Mouse (Mus musculus) liver, postnatal 0 days (tissue): Measurements from ENCODE around the gene Cebpa. TPM values are rescaled to one million over a fixed set of nuclear protein-coding genes. Genes with fewer than 3 reads are reported as not detected.

ENCODE experiments used
- ATAC-seq: fragments of 200-750 bp; cut with Nextera tagmentation; 2 replicates; pipeline ENCODE4 v1.8.0; 2017; ENCODE audit warnings: mild to moderate bottlenecking, moderate library complexity
- DNase-seq: peaks from one replicate; pipeline ENCODE4 v3.0.0-alpha.2; 2016
- H3K27ac ChIP-seq: fragments of 300-500 bp; sonication (generic); 2 replicates; pipeline ENCODE4 v1.5.1; 2014; ENCODE audit warnings: antibody characterized with exemption, moderate library complexity, mild to moderate bottlenecking, low read depth
- H3K27me3 ChIP-seq: fragments of 300-500 bp; sonication (generic); 2 replicates; pipeline ENCODE4 v1.6.1; 2014; ENCODE audit warnings: low read length, control low read depth, mixed read lengths; ENCODE audit not compliant: insufficient read depth
- H3K36me3 ChIP-seq: fragments of 300-500 bp; sonication (generic); replicated peaks from 2 replicates; pipeline ENCODE4 v1.6.1; 2014; ENCODE audit warnings: mild to moderate bottlenecking, control low read depth, low read length, moderate library complexity, mixed read lengths; ENCODE audit not compliant: insufficient read depth
- H3K4me1 ChIP-seq: fragments of 300-500 bp; sonication (generic); 2 replicates; pipeline ENCODE4 v1.6.1; 2014; ENCODE audit warnings: antibody characterized with exemption, mild to moderate bottlenecking, control low read depth; ENCODE audit not compliant: insufficient read depth
- H3K4me2 ChIP-seq: fragments of 300-500 bp; sonication (generic); 2 replicates; pipeline ENCODE4 v1.6.1; 2014; ENCODE audit warnings: low read depth, mild to moderate bottlenecking, low read length, moderate library complexity, mixed read lengths
- H3K4me3 ChIP-seq: fragments of 300-500 bp; sonication (generic); 2 replicates; pipeline ENCODE4 v1.5.1; 2014; ENCODE audit warnings: low read depth, low read length
- H3K9ac ChIP-seq: fragments of 300-500 bp; sonication (generic); replicated peaks from 2 replicates; pipeline ENCODE4 v1.6.1; 2014; ENCODE audit warnings: mild to moderate bottlenecking, moderate library complexity
- H3K9me3 ChIP-seq: fragments of 300-500 bp; sonication (generic); 2 replicates; pipeline ENCODE4 v1.6.1; 2016; ENCODE audit warnings: mild to moderate bottlenecking, control low read depth, low read length, mixed read lengths
- CTCF ChIP-seq: sonication (generic); IDR thresholded peaks from 2 replicates; pipeline ENCODE4 v1.5.1; 2016; ENCODE audit warnings: antibody characterized with exemption, low read depth
- EP300 ChIP-seq: IDR thresholded peaks from 2 replicates; pipeline ENCODE4 v1.6.1; 2016; ENCODE audit warnings: antibody characterized with exemption, low read depth, mild to moderate bottlenecking
- WGBS: fragments of 180-500 bp; shearing (Covaris S2); extraction: QIAGEN DNeasy Blood & Tissue Kit; methylation state at CpG from one replicate; pipeline ENCODE4 v1.1.7; 2014; ENCODE audit not compliant: insufficient replicate concordance; 5-methylcytosine and 5-hydroxymethylcytosine counted together
- polyA plus RNA-seq: library from polyadenylated mRNA; unstranded; fragments of >200 nt; fragmentation: Nextera tagmentation; extraction: Ambion mirVana; gene quantifications from 2 replicates; pipeline ENCODE4 v1.2.1, GENCODE M21; 2015

The Cebpa gene
- polyA plus RNA-seq, 1 experiment from 2014 or later = 20.2 TPM

GRCm38 (mm10) chr7:35117052-35117451 is 2.0 kb upstream of the Cebpa start:
- H3K9me3 ChIP-seq = no peaks in the 10 kb centered on the region
- peaks cover 20% of the 10 kb centered on the region for H3K4me1 ChIP-seq
- TF ChIP-seq EP300 (no peak), CTCF (no peak)
- H3K27me3 ChIP-seq = peaks cover 39% of the 10 kb centered on the region
- peak overlapping the region; percentile 85 for H3K27ac ChIP-seq
- ATAC-seq (peak; percentile 1; the same call in 1 of the 2 replicates), DNase-seq (no peak)
- 36% methylated on average over 5 of the region's 5 CpGs for WGBS
- H3K36me3 ChIP-seq = no peaks in the 10 kb centered on the region
- peak overlapping the region; percentile 69 for H3K4me3 ChIP-seq
- peak overlapping the region; percentile 87 for H3K4me2 ChIP-seq
- H3K9ac ChIP-seq = peak overlapping the region; percentile 71

GRCm38 (mm10) chr7:35117761-35118098 is 1.4 kb upstream of the Cebpa start:
- H3K27ac ChIP-seq = peak overlapping the region; percentile 85
- peak overlapping the region; percentile 87 for H3K4me2 ChIP-seq
- TF ChIP-seq EP300 (no peak), CTCF (no peak)
- H3K4me3 ChIP-seq = peak overlapping the region; percentile 69
- DNase-seq (no peak), ATAC-seq (no peak)
- H3K27me3 ChIP-seq = peaks cover 39% of the 10 kb centered on the region
- peaks cover 24% of the 10 kb centered on the region for H3K4me1 ChIP-seq
- no peaks in the 10 kb centered on the region for H3K36me3 ChIP-seq
- H3K9ac ChIP-seq = peak overlapping the region; percentile 71
- 2% methylated on average over 25 of the region's 25 CpGs for whole genome bisulfite sequencing
- H3K9me3 ChIP-seq = no peaks in the 10 kb centered on the region

DNA sequence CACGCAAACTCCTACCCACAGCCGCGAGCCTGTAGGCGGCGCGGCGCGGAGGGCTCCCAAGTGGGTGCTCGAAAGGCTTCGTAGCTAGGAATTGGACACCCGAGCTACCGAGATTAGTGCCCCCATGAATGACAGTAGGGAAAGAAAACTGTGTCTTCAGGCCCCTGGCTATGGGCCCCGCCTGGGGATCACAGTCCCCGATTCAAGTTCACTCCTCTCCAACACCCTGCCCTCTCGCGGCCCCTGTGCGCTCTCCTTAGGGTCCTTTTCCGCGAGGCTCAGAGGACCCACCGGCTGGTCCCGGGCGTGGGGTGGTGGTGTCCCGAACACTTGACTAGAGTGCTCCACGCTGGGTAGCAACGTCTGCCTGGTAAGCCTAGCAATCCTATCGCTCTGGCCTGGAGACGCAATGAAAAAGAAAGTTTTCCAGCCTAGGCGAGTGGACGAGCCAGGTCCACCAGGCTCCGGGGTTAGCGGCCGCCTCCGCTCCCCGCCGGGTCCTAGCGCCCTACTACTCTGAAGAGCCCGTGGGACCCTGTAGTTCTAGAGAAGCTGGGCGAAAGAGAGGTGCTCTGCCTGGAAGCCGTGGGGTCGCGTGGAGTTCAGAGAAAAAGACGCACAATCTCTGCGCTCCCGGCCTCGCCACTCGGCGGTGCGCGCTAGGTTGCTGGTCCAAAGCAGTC is 853 bp upstream of the Cebpa start:
- H3K4me3 ChIP-seq = peak overlapping the region; percentile 69
- peaks cover 39% of the 10 kb centered on the region for H3K27me3 ChIP-seq
- H3K36me3 ChIP-seq = no peaks in the 10 kb centered on the region
- peak overlapping the region; percentile 71 for H3K9ac ChIP-seq
- ATAC-seq (peak; percentile 45), DNase-seq (peak; percentile 73)
- H3K27ac ChIP-seq = peak overlapping the region; percentile 85
- WGBS = under 1% methylated on average over 49 of the region's 49 CpGs
- H3K4me2 ChIP-seq = peak overlapping the region; percentile 87
- peaks cover 20% of the 10 kb centered on the region for H3K4me1 ChIP-seq
- TF ChIP-seq CTCF = peak; percentile 43
- no peak for TF ChIP-seq EP300
- no peaks in the 10 kb centered on the region for H3K9me3 ChIP-seq

DNA sequence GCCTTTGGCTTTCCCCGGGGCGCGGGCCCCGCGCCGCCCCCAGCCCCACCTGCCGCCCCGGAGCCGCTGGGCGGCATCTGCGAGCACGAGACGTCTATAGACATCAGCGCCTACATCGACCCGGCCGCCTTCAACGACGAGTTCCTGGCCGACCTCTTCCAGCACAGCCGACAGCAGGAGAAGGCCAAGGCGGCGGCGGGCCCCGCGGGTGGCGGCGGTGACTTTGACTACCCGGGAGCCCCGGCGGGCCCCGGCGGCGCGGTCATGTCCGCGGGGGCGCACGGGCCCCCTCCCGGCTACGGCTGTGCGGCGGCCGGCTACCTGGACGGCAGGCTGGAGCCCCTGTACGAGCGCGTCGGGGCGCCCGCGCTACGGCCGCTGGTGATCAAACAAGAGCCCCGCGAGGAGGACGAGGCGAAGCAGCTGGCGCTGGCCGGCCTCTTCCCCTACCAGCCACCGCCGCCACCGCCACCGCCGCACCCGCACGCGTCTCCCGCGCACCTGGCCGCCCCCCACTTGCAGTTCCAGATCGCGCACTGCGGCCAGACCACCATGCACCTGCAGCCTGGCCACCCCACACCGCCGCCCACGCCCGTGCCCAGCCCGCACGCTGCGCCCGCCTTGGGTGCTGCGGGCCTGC is 533 bp downstream of the Cebpa start:
- Histone ChIP-seq H3K27me3 (peaks cover 39% of the 10 kb centered on the region), H3K9me3 (no peaks in the 10 kb centered on the region), H3K27ac (peak overlapping the region; percentile 77), H3K4me2 (peak overlapping the region; percentile 87), H3K9ac (peak overlapping the region; percentile 73), H3K36me3 (no peaks in the 10 kb centered on the region), H3K4me3 (peak overlapping the region; percentile 69), H3K4me1 (peaks cover 16% of the 10 kb centered on the region)
- TF ChIP-seq CTCF = no peak
- no peak for TF ChIP-seq EP300
- DNase-seq (peak; percentile 69), ATAC-seq (peak; percentile 22)
- WGBS = 2% methylated on average over 72 of the region's 83 CpGs

DNA sequence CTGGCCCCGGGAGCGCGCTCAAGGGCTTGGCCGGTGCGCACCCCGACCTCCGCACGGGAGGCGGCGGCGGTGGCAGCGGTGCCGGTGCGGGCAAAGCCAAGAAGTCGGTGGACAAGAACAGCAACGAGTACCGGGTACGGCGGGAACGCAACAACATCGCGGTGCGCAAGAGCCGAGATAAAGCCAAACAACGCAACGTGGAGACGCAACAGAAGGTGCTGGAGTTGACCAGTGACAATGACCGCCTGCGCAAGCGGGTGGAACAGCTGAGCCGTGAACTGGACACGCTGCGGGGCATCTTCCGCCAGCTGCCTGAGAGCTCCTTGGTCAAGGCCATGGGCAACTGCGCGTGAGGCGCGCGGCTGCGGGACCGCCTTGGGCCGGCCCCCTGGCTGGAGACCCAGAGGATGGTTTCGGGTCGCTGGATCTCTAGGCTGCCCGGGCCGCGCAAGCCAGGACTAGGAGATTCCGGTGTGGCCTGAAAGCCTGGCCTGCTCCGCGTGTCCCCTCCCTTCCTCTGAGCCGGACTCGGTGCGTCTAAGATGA is 1.1 kb downstream of the Cebpa start:
- H3K4me1 ChIP-seq = peaks cover 17% of the 10 kb centered on the region
- no peak for ATAC-seq
- H3K27ac ChIP-seq = peak overlapping the region; percentile 77
- no peaks in the 10 kb centered on the region for H3K36me3 ChIP-seq
- under 1% methylated on average over 53 of the region's 53 CpGs for WGBS
- peak overlapping the region; percentile 87 for H3K4me2 ChIP-seq
- TF ChIP-seq CTCF (no peak), EP300 (no peak)
- H3K9ac ChIP-seq = peak overlapping the region; percentile 73
- no peak for DNase-seq
- H3K9me3 ChIP-seq = no peaks in the 10 kb centered on the region
- H3K27me3 ChIP-seq = peaks cover 39% of the 10 kb centered on the region
- H3K4me3 ChIP-seq = peak overlapping the region; percentile 69

GRCm38 (mm10) chr7:35121150-35121549 is 2.1 kb downstream of the Cebpa start:
- no peak for ATAC-seq
- no peaks in the 10 kb centered on the region for H3K9me3 ChIP-seq
- 36% methylated on average over 8 of the region's 8 CpGs for WGBS
- DNase-seq = no peak
- peak overlapping the region; percentile 69 for H3K4me3 ChIP-seq
- H3K4me1 ChIP-seq = peaks cover 14% of the 10 kb centered on the region
- peak overlapping the region; percentile 87 for H3K4me2 ChIP-seq
- H3K27me3 ChIP-seq = peaks cover 39% of the 10 kb centered on the region
- H3K27ac ChIP-seq = peak overlapping the region; percentile 77
- H3K9ac ChIP-seq = peak overlapping the region; percentile 73
- TF ChIP-seq EP300 (no peak), CTCF (no peak)
- H3K36me3 ChIP-seq = no peaks in the 10 kb centered on the region
